Mouse (Mus musculus): ENCODE measurements around the gene Lef1. TPM values are rescaled to one million over a fixed set of nuclear protein-coding genes. Genes with fewer than 3 reads are reported as not detected.

Lef1 gene
- total and polyA plus RNA-seq, 3 experiments: 0.18 to 0.54 TPM; not detected in 1

DNA sequence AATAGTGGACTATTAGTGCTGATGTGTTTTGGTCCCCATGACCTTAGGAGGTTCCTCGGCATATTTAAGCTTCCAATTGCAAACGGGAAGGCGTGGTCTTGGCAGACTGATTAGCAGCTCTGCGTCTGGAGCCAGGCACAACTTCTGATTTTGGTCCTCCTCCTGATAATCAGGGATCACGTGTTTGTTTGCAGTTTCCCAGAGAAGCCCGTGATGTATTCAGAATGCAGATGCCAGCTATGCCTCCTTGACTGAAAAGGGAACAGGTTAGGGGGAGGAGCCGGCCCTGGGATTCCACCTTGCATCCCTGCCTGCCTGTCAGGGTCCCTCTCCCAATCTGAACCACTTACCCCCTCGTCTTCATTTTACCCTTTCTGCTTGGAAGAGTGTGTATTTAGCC lies 26.2 kb downstream of the Lef1 start:
- no peaks in the 10 kb centered on the region for H3K27me3 ChIP-seq (ENCODE audit: control insufficient read depth in 1 of 2, insufficient read depth in 2 of 2, low read length in 2 of 2)
- H3K79me2 ChIP-seq (ENCODE audit: control insufficient read depth, insufficient read depth, low read length, poor library complexity): no peaks in the 10 kb centered on the region
- H3K4me1 ChIP-seq (ENCODE audit: control insufficient read depth in 1 of 2, insufficient read depth in 2 of 2, low read length in 2 of 2): no peaks in the 10 kb centered on the region
- no peak overlapping the region for H3K4me3 ChIP-seq (ENCODE audit: control insufficient read depth in 1 of 2, insufficient read depth in 1 of 2, low read depth in 2 of 2, low read length in 2 of 2)
- no peak overlapping the region for H3K9ac ChIP-seq (ENCODE audit: control insufficient read depth, low read depth, low read length, poor library complexity, severe bottlenecking)
- TF ChIP-seq ZKSCAN1 (IDR thresholded peaks at IDR 0.05; ENCODE audit: low read depth, low read length): no peak
- TF ChIP-seq ELF1 (IDR thresholded peaks at IDR 0.05; ENCODE audit: low read depth, low read length): no peak
- TF ChIP-seq TBP (IDR thresholded peaks at IDR 0.05; ENCODE audit: low read depth, low read length): no peak
- TF ChIP-seq RCOR1 (IDR thresholded peaks at IDR 0.05; ENCODE audit: low read depth, low read length): no peak
- no peak for TF ChIP-seq SIN3A (IDR thresholded peaks at IDR 0.05; ENCODE audit: low read length)
- no peak for TF ChIP-seq POLR2AphosphoS5 (IDR thresholded peaks at IDR 0.05; ENCODE audit: borderline replicate concordance, low read depth, low read length)
- no peak for TF ChIP-seq ZNF384 (IDR thresholded peaks at IDR 0.05; ENCODE audit: low read depth, low read length)
- TF ChIP-seq MYC (IDR thresholded peaks at IDR 0.05; ENCODE audit: low read depth, low read length): no peak
- no peak for TF ChIP-seq POLR2AphosphoS2 (IDR thresholded peaks at IDR 0.05; ENCODE audit: low read length)
- H3K9me3 ChIP-seq (replicated peaks; ENCODE audit: insufficient read depth, low read length): no peaks in the 10 kb centered on the region
- no peak for DNase-seq (ENCODE audit: low read depth, low spot score)
- H3K36me3 ChIP-seq (ENCODE audit: control insufficient read depth in 1 of 2, insufficient read depth in 2 of 2, low read length in 2 of 2): no peaks in the 10 kb centered on the region
- H3K27ac ChIP-seq (ENCODE audit: control insufficient read depth, low read depth, low read length): no peak overlapping the region

DNA sequence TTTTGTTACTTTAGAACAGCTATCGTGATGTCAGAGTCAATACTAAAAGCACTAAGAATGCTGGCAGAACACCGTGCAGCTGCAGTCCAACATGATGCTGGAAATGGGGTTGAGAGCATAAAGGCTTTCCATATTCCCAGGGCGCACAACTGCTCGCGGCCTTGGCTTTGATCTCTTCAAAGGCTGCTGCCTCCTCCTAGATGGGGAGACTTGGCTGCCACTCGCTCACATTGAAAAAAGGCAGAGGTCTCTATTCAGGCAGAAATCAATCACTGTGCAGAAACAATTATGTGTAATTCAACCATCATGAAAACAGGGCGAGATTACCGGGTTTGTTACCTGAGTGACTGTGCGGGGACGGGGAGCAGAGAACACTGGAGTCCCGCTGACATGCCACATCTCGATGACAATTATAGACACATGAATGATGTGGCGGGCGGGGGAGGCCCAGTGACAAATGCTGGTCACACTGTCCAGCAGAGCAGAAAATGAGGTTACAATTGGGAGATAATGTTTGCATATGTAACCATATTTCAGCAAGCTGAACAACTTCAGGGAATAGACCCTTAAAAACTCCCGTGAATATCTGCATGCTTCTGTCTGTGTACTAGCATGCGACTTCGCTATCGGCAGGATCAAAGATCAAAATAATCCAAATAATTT lies 27.0 kb downstream of the Lef1 start:
- no peaks in the 10 kb centered on the region for H3K4me1 ChIP-seq (ENCODE audit: control insufficient read depth in 1 of 2, insufficient read depth in 2 of 2, low read length in 2 of 2)
- no peak for DNase-seq (ENCODE audit: low read depth, low spot score)
- no peaks in the 10 kb centered on the region for H3K79me2 ChIP-seq (ENCODE audit: control insufficient read depth, insufficient read depth, low read length, poor library complexity)
- no peak for TF ChIP-seq MYB (IDR thresholded peaks at IDR 0.05; ENCODE audit: low read depth, low read length)
- no peak for TF ChIP-seq ELF1 (IDR thresholded peaks at IDR 0.05; ENCODE audit: low read depth, low read length)
- no peak for TF ChIP-seq RAD21 (IDR thresholded peaks at IDR 0.05; ENCODE audit: low read depth, low read length)
- TF ChIP-seq MXI1 (IDR thresholded peaks at IDR 0.05; ENCODE audit: low read depth, low read length): no peak
- no peak for TF ChIP-seq JUND (IDR thresholded peaks at IDR 0.05; ENCODE audit: low read depth, low read length)
- no peak for TF ChIP-seq MAFK (IDR thresholded peaks at IDR 0.05; ENCODE audit: borderline replicate concordance, low read depth, low read length)
- TF ChIP-seq POLR2AphosphoS2 (IDR thresholded peaks at IDR 0.05; ENCODE audit: low read length): no peak
- no peak for TF ChIP-seq RCOR1 (IDR thresholded peaks at IDR 0.05; ENCODE audit: low read depth, low read length)
- TF ChIP-seq ZNF384 (IDR thresholded peaks at IDR 0.05; ENCODE audit: low read depth, low read length): no peak
- no peak for TF ChIP-seq KAT2A (conservative IDR thresholded peaks at IDR 0.05; ENCODE audit: low read depth, low read length)
- H3K36me3 ChIP-seq (ENCODE audit: control insufficient read depth in 1 of 2, insufficient read depth in 2 of 2, low read length in 2 of 2): no peaks in the 10 kb centered on the region
- no peak overlapping the region for H3K9ac ChIP-seq (ENCODE audit: control insufficient read depth, low read depth, low read length, poor library complexity, severe bottlenecking)
- no peaks in the 10 kb centered on the region for H3K9me3 ChIP-seq (replicated peaks; ENCODE audit: insufficient read depth, low read length)
- no peak overlapping the region for H3K27ac ChIP-seq (ENCODE audit: control insufficient read depth, low read depth, low read length)
- H3K4me3 ChIP-seq (ENCODE audit: control insufficient read depth in 1 of 2, insufficient read depth in 1 of 2, low read depth in 2 of 2, low read length in 2 of 2): no peak overlapping the region
- H3K27me3 ChIP-seq (ENCODE audit: control insufficient read depth in 1 of 2, insufficient read depth in 2 of 2, low read length in 2 of 2): no peaks in the 10 kb centered on the region

Measured in MEL (cell line).